Mouse (Mus musculus) neural tube, embryonic 12.5 days (tissue): Measurements from ENCODE around the gene Phkb. TPM values are rescaled to one million over a fixed set of nuclear protein-coding genes. Genes with fewer than 3 reads are reported as not detected.

Experiments used
- ATAC-seq: fragments of 200-750 bp; cut with Nextera tagmentation; 2 replicates; pipeline ENCODE4 v1.8.0; 2017; ENCODE audit warnings: low read depth, mild to moderate bottlenecking, moderate TSS enrichment, moderate library complexity; ENCODE audit not compliant: low FRiP score
- H3K27ac ChIP-seq: fragments of 300-500 bp; sonication (generic); 2 replicates; pipeline ENCODE4 v1.5.1; 2016
- H3K27me3 ChIP-seq: fragments of 300-500 bp; sonication (generic); replicated peaks from 2 replicates; pipeline ENCODE4 v1.6.1; 2016; ENCODE audit warnings: mild to moderate bottlenecking
- H3K36me3 ChIP-seq: fragments of 300-500 bp; sonication (generic); 2 replicates; pipeline ENCODE4 v1.6.1; 2016; ENCODE audit warnings: mild to moderate bottlenecking
- H3K4me1 ChIP-seq: fragments of 300-500 bp; sonication (generic); 2 replicates; pipeline ENCODE4 v1.6.1; 2016
- H3K4me2 ChIP-seq: fragments of 300-500 bp; sonication (generic); replicated peaks from 2 replicates; pipeline ENCODE4 v1.6.1; 2016; ENCODE audit warnings: mild to moderate bottlenecking
- H3K4me3 ChIP-seq: fragments of 300-500 bp; sonication (generic); 2 replicates; pipeline ENCODE4 v1.5.1; 2016
- H3K9ac ChIP-seq: fragments of 300-500 bp; sonication (generic); 2 replicates; pipeline ENCODE4 v1.6.1; 2016; ENCODE audit warnings: mild to moderate bottlenecking
- H3K9me3 ChIP-seq: fragments of 300-500 bp; sonication (generic); 2 replicates; pipeline ENCODE4 v1.6.1; 2016; ENCODE audit warnings: mild to moderate bottlenecking
- WGBS: fragments of 180-500 bp; shearing (Covaris S2); methylation state at CpG from one replicate; pipeline ENCODE4 v1.1.7; 2016; 5-methylcytosine and 5-hydroxymethylcytosine counted together
- polyA plus RNA-seq: library from polyadenylated mRNA; unstranded; fragments of >200 nt; fragmentation: Nextera tagmentation; extraction: Ambion mirVana; gene quantifications from 2 replicates; pipeline ENCODE4 v1.2.1, GENCODE M21; 2016

Phkb gene
- polyA plus RNA-seq, 1 experiment from 2014 or later, result 39.7 TPM

GRCm38 (mm10) chr8:86042049-86042448, 201.3 kb downstream of the Phkb start:
- H3K36me3 ChIP-seq, result no peaks in the 10 kb centered on the region
- no peak for ATAC-seq
- 35% methylated on average over 2 of the region's 2 CpGs for WGBS
- no peaks in the 10 kb centered on the region for H3K9me3 ChIP-seq
- 0 out of 2 replicates have a peak, but pooled peaks cover 3% of the 10 kb centered on the region for H3K4me1 ChIP-seq
- no peak overlapping the region for H3K9ac ChIP-seq
- no peaks in the 10 kb centered on the region for H3K27me3 ChIP-seq
- no peak overlapping the region for H3K27ac ChIP-seq
- H3K4me2 ChIP-seq, result no peak overlapping the region
- H3K4me3 ChIP-seq, result no peak overlapping the region

- Histone ChIP-seq H3K27me3 (no peaks in the 10 kb centered on the region), H3K9me3 (no peaks in the 10 kb centered on the region), H3K4me3 (no peak overlapping the region), H3K36me3 (no peaks in the 10 kb centered on the region), H3K9ac (no peak overlapping the region), H3K4me2 (no peak overlapping the region), H3K4me1 (no peaks in the 10 kb centered on the region), H3K27ac (no peak overlapping the region)
- ATAC-seq, result no peak
- 93% methylated on average over 3 of the region's 3 CpGs for WGBS
Observed at GRCm38 (mm10) chr8:86050882-86051281, 210.1 kb downstream of the Phkb start.

DNA sequence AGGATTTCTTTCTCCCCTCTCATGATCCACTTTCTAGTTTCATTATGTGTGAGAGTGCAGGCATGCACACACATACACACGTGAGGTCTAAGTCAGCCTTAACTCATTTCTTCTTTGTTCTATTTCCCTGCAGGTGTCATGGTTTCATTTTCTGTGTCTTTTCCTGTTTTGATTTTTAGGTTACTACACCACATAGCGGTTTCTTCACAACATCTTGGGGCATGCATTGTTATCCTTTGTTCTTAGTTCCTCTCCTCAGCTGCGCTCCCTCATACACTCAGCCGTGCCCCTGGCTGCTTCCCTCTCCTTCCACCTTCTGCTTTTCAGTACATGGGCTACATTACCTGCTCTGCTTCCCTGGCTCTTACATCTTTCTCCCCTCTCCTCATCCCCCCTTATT, 211.2 kb downstream of the Phkb start:
- Histone ChIP-seq H3K36me3 (peaks cover 7% of the 10 kb centered on the region), H3K4me3 (no peak overlapping the region), H3K4me1 (no peaks in the 10 kb centered on the region), H3K27me3 (no peaks in the 10 kb centered on the region), H3K4me2 (no peak overlapping the region), H3K9me3 (no peaks in the 10 kb centered on the region), H3K9ac (no peak overlapping the region), H3K27ac (no peak overlapping the region)
- ATAC-seq, result no peak
- 87% methylated on average over 4 of the region's 4 CpGs for WGBS

- Histone ChIP-seq H3K9ac (no peak overlapping the region), H3K9me3 (no peaks in the 10 kb centered on the region), H3K27me3 (no peaks in the 10 kb centered on the region), H3K4me3 (no peak overlapping the region), H3K4me2 (no peak overlapping the region), H3K27ac (no peak overlapping the region), H3K4me1 (no peaks in the 10 kb centered on the region), H3K36me3 (peaks cover 16% of the 10 kb centered on the region)
- WGBS, result 94% methylated on average over 5 of the region's 5 CpGs
- no peak for ATAC-seq
Observed at GRCm38 (mm10) chr8:86058618-86059017, 217.9 kb downstream of the Phkb start.

GRCm38 (mm10) chr8:86059130-86059529, 218.4 kb downstream of the Phkb start:
- no peaks in the 10 kb centered on the region for H3K27me3 ChIP-seq

DNA sequence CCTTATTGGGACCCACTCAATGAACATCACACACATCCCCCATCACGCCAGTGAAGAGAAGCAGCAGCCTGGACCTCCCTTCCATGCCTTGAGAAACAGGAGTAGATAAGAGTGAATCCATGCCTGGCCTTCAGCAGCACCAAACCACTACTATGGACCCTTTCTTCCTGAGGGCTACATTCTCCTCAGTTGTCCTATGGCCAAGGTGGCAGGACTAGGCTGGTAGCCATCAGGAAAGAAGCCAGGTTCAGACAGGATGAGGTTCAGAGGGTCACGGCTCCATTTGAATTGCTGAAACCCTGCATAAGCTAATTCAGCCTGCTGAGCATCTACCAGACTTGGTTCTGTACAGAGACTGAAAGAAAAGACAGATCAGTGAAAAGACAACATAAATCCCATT, 222.7 kb downstream of the Phkb start:
- Histone ChIP-seq H3K4me2 (no peak overlapping the region), H3K27ac (no peak overlapping the region), H3K27me3 (no peaks in the 10 kb centered on the region), H3K4me3 (no peak overlapping the region), H3K4me1 (no peaks in the 10 kb centered on the region), H3K9ac (no peak overlapping the region), H3K9me3 (no peaks in the 10 kb centered on the region), H3K36me3 (no peaks in the 10 kb centered on the region; the same call in 1 of the 2 replicates)
- 96% methylated on average over 2 of the region's 2 CpGs for WGBS
- ATAC-seq, result no peak

More at GRCm38 (mm10) chr8:86059130-86059529, 218.4 kb downstream of the Phkb start:
- Histone ChIP-seq H3K4me2 (no peak overlapping the region), H3K36me3 (peaks cover 16% of the 10 kb centered on the region), H3K9ac (no peak overlapping the region), H3K27ac (no peak overlapping the region), H3K9me3 (no peaks in the 10 kb centered on the region), H3K4me1 (no peaks in the 10 kb centered on the region), H3K4me3 (no peak overlapping the region)
- ATAC-seq, result no peak
- WGBS, result 72% methylated on average over 5 of the region's 5 CpGs

DNA sequence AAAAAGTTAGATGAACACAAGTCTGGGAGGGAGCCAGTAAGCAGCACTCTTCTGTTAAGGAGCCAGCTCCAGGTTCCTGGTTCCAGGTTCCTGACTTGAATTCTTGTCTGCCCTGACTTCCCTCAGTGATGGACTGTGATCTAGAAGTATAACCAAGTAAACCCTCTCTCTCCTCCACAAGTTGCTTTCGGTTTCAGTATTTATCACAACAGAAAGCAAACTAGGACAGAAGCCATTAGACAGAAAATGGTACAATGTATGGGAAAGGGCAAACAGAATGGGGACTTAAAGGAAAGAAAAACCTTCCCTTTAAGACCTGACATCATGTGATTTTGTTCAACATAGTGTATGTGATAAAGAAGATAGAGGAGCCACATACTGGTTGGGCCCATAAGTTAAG, 238.7 kb downstream of the Phkb start:
- Histone ChIP-seq H3K4me3 (no peak overlapping the region), H3K9ac (no peak overlapping the region), H3K27ac (no peak overlapping the region), H3K9me3 (no peaks in the 10 kb centered on the region), H3K4me2 (no peak overlapping the region), H3K36me3 (no peaks in the 10 kb centered on the region), H3K4me1 (no peaks in the 10 kb centered on the region), H3K27me3 (no peaks in the 10 kb centered on the region)
- 83% methylated on average over 1 of the region's 1 CpGs for WGBS
- ATAC-seq, result no peak

DNA sequence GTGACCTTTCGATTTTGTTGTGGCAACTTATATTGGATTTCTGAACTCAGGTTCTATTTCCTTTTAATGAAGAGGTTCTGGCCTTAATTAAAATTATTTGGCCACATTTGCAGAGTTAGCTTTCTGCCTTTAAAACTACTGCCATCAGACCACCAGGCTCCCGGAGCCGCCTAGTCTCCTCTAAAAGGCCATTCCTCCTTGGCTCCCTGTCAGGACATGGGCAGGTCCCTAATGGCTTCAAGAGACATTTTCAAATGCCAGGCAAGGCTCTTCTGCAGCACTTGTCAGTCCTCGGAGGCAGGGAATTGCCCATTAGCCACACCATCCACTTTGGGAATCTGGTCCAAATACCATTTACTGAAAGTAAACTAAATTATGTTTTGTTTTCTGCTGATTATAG, 242.6 kb downstream of the Phkb start:
- no peak overlapping the region for H3K9ac ChIP-seq
- H3K27ac ChIP-seq, result no peak overlapping the region
- no peaks in the 10 kb centered on the region for H3K4me1 ChIP-seq
- no peak for ATAC-seq
- WGBS, result 80% methylated on average over 4 of the region's 4 CpGs
- H3K36me3 ChIP-seq, result no peaks in the 10 kb centered on the region
- no peaks in the 10 kb centered on the region for H3K9me3 ChIP-seq
- H3K4me2 ChIP-seq, result no peak overlapping the region
- H3K27me3 ChIP-seq, result no peaks in the 10 kb centered on the region
- no peak overlapping the region for H3K4me3 ChIP-seq

GRCm38 (mm10) chr8:86086791-86087190, 246.0 kb downstream of the Phkb start:
- Histone ChIP-seq H3K36me3 (no peaks in the 10 kb centered on the region), H3K9ac (no peak overlapping the region), H3K4me1 (no peaks in the 10 kb centered on the region), H3K4me3 (no peak overlapping the region), H3K27me3 (no peaks in the 10 kb centered on the region), H3K27ac (no peak overlapping the region), H3K9me3 (no peaks in the 10 kb centered on the region), H3K4me2 (no peak overlapping the region)
- 88% methylated on average over 2 of the region's 2 CpGs for WGBS
- ATAC-seq, result no peak

- H3K9me3 ChIP-seq, result no peaks in the 10 kb centered on the region
Observed at GRCm38 (mm10) chr8:86087468-86087867, 246.7 kb downstream of the Phkb start.

DNA sequence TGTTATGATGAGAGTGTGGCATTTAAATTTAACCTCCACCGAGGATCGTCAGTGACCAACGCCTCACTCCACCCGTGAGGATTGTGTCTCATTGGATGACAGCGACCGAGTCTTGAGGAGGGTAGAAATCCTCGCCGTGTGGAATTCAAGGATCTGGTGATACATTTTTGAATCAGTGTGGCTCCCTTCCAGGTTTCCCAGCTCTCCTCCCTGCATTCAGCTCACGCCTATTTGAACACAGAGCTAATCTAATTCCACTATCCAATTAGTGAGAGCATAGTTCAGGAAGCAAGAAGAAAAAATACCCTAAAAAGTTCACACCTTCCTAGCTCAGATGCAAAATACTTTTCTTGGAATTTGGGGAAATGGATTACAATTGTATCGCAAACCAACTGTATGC, 249.9 kb downstream of the Phkb start:
- H3K9ac ChIP-seq, result no peak overlapping the region
- no peak overlapping the region for H3K4me2 ChIP-seq
- H3K4me1 ChIP-seq, result no peaks in the 10 kb centered on the region
- no peaks in the 10 kb centered on the region for H3K9me3 ChIP-seq
- no peak overlapping the region for H3K4me3 ChIP-seq
- no peak for ATAC-seq
- H3K36me3 ChIP-seq, result no peaks in the 10 kb centered on the region
- no peak overlapping the region for H3K27ac ChIP-seq
- WGBS, result 93% methylated on average over 10 of the region's 10 CpGs
- H3K27me3 ChIP-seq, result no peaks in the 10 kb centered on the region

More at GRCm38 (mm10) chr8:86087468-86087867, 246.7 kb downstream of the Phkb start:
- no peaks in the 10 kb centered on the region for H3K27me3 ChIP-seq
- no peak overlapping the region for H3K9ac ChIP-seq
- H3K4me1 ChIP-seq, result no peaks in the 10 kb centered on the region
- H3K27ac ChIP-seq, result no peak overlapping the region
- no peak overlapping the region for H3K4me3 ChIP-seq
- no peak overlapping the region for H3K4me2 ChIP-seq
- no peaks in the 10 kb centered on the region for H3K36me3 ChIP-seq
- no peak for ATAC-seq
- WGBS, result 86% methylated on average over 1 of the region's 1 CpGs
